Mouse (Mus musculus) erythroblast, embryonic 14.5 days (primary cell): ENCODE data around the gene Prph.

ENCODE experiments used
- GATA1 ChIP-seq: IDR thresholded peaks from 2 replicates; pipeline ENCODE4 v1.6.1; 2012; ENCODE audit warnings: low read length, inconsistent platforms, mixed read lengths
- TAL1 ChIP-seq: IDR thresholded peaks from 3 replicates; pipeline ENCODE4 v1.6.1; 2012; ENCODE audit warnings: low read length, inconsistent platforms, mixed read lengths

GRCm38 (mm10) chr15:99105238-99105637, 50.3 kb downstream of the Prph start:
- TF ChIP-seq TAL1: no peak
- no peak for TF ChIP-seq GATA1
